22 mouse cellular contexts compared by ENCODE assay signal in the genomic region with DNA sequence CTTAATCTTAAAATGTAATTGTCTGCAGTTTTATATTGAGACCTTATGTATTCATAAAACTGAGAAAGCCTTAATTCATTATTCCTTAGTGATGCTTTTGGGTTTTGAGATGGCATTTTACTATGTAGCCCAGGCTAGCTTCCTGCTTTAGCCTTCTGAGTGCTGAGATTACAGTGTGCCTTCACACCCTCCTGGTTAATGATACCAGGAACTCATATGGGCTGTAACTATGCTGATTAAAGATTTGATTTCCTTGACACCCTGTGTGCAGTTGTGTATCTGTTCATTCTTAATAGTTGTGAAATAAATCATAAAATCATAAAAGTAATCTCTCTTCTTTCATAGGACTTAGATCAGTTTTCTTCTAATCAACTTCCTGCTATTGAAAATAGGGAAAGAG.
DNase-seq lines count a peak whose midpoint lies in the region; ATAC-seq and TF ChIP-seq lines count a peak whose summit lies in the region.
"Had no signal": no experiment of that assay in that cellular context is flagged by ENCODE, and none has a peak within 500 bp of the region (broad histone marks: within the 10 kb centered on the region; RNA-seq: fewer than 3 reads in every experiment).

No protein-coding gene starts in this region.

- H3K9me3 ChIP-seq in liver, embryonic 12.5 days (replicated peaks) = no peaks in the 10 kb centered on the region
- H3K9me3 ChIP-seq in liver, postnatal 0 days (ENCODE audit: low read length) = no peaks in the 10 kb centered on the region
- H3K9me3 ChIP-seq in intestine, embryonic 16.5 days (ENCODE audit: control insufficient read depth, low read length) = no peaks in the 10 kb centered on the region
- H3K9me3 ChIP-seq in liver, embryonic 13.5 days (replicated peaks) = no peaks in the 10 kb centered on the region
- no peaks in the 10 kb centered on the region for H3K9me3 ChIP-seq in midbrain, embryonic 10.5 days (replicated peaks)
- H3K9me3 ChIP-seq: embryonic facial prominence, embryonic 13.5 days; embryonic facial prominence, embryonic 15.5 days; forebrain, embryonic 10.5 days; forebrain, embryonic 12.5 days had no signal

- TF ChIP-seq CTCF in liver, postnatal 0 days (IDR thresholded peaks at IDR 0.05; ENCODE audit: low read depth) = no peak

- H3K9ac ChIP-seq in liver, embryonic 12.5 days = no peak overlapping the region
- no peak overlapping the region for H3K9ac ChIP-seq in liver, postnatal 0 days (replicated peaks)
- no peak overlapping the region for H3K9ac ChIP-seq in intestine, embryonic 16.5 days (ENCODE audit: low read depth, low read length)
- H3K9ac ChIP-seq in liver, embryonic 13.5 days = no peak overlapping the region
- H3K9ac ChIP-seq: embryonic facial prominence, embryonic 13.5 days; embryonic facial prominence, embryonic 15.5 days; forebrain, embryonic 12.5 days had no signal

- TF ChIP-seq EP300 in liver, postnatal 0 days (IDR thresholded peaks at IDR 0.05; ENCODE audit: low read depth) = no peak

- no peak overlapping the region for H3K4me3 ChIP-seq in liver, embryonic 12.5 days
- H3K4me3 ChIP-seq in liver, postnatal 0 days (ENCODE audit: low read depth, low read length) = no peak overlapping the region
- H3K4me3 ChIP-seq in intestine, embryonic 16.5 days (ENCODE audit: low read length) = no peak overlapping the region
- H3K4me3 ChIP-seq in liver, embryonic 13.5 days (replicated peaks) = no peak overlapping the region
- no peak overlapping the region for H3K4me3 ChIP-seq in midbrain, embryonic 10.5 days
- H3K4me3 ChIP-seq: embryonic facial prominence, embryonic 13.5 days; embryonic facial prominence, embryonic 15.5 days; erythroblast, embryonic 14.5 days; forebrain, embryonic 10.5 days; forebrain, embryonic 12.5 days had no signal

- H3K36me3 ChIP-seq in liver, embryonic 12.5 days = peaks cover 26% of the 10 kb centered on the region; the same call in 1 of the 2 replicates
- H3K36me3 ChIP-seq in liver, postnatal 0 days (replicated peaks; ENCODE audit: insufficient read depth, low read length) = peaks cover 36% of the 10 kb centered on the region
- H3K36me3 ChIP-seq in intestine, embryonic 16.5 days (ENCODE audit: control insufficient read depth, insufficient read depth, low read length) = no peaks in the 10 kb centered on the region
- peaks cover 8% of the 10 kb centered on the region; the same call in 1 of the 2 replicates for H3K36me3 ChIP-seq in liver, embryonic 13.5 days
- H3K36me3 ChIP-seq in midbrain, embryonic 10.5 days = peaks cover 37% of the 10 kb centered on the region

- H3K27me3 ChIP-seq in liver, embryonic 12.5 days (replicated peaks) = no peaks in the 10 kb centered on the region
- no peaks in the 10 kb centered on the region for H3K27me3 ChIP-seq in liver, postnatal 0 days (ENCODE audit: insufficient read depth, low read length)
- no peaks in the 10 kb centered on the region for H3K27me3 ChIP-seq in intestine, embryonic 16.5 days (replicated peaks; ENCODE audit: control insufficient read depth, insufficient read depth, low read length)
- no peaks in the 10 kb centered on the region for H3K27me3 ChIP-seq in liver, embryonic 13.5 days
- no peaks in the 10 kb centered on the region for H3K27me3 ChIP-seq in midbrain, embryonic 10.5 days (ENCODE audit: low read depth, poor library complexity, severe bottlenecking)
- H3K27me3 ChIP-seq: embryonic facial prominence, embryonic 13.5 days; embryonic facial prominence, embryonic 15.5 days; forebrain, embryonic 12.5 days had no signal

- no peak overlapping the region for H3K4me2 ChIP-seq in liver, embryonic 12.5 days
- no peak overlapping the region for H3K4me2 ChIP-seq in liver, postnatal 0 days (ENCODE audit: low read depth, low read length)
- H3K4me2 ChIP-seq in intestine, embryonic 16.5 days (ENCODE audit: low read depth, low read length) = no peak overlapping the region
- H3K4me2 ChIP-seq in liver, embryonic 13.5 days = no peak overlapping the region
- H3K4me2 ChIP-seq: embryonic facial prominence, embryonic 13.5 days; embryonic facial prominence, embryonic 15.5 days; forebrain, embryonic 12.5 days had no signal

- DNase-seq in liver, postnatal 0 days = no peak
- no peak for DNase-seq in liver, embryonic 13.5 days
- DNase-seq in thymus, adult 18-20 months = no peak
- no peak for DNase-seq in midbrain, embryonic 10.5 days (ENCODE audit: low spot score)
- DNase-seq: adrenal gland, adult 2 months; adrenal gland, postnatal 10 days; adrenal gland, postnatal 25 days; cerebellum, adult 11 months; cerebellum, adult 18-20 months; cerebellum, adult 8-10 months; cerebellum, adult 9-11 months; cerebellum, postnatal 14 days; cerebellum, postnatal 36 days; embryo, embryonic 11 days had no signal

- peaks cover 22% of the 10 kb centered on the region for H3K4me1 ChIP-seq in liver, embryonic 12.5 days
- peaks cover 3% of the 10 kb centered on the region; the same call in 1 of the 2 replicates for H3K4me1 ChIP-seq in liver, postnatal 0 days (ENCODE audit: insufficient read depth)
- H3K4me1 ChIP-seq in intestine, embryonic 16.5 days (ENCODE audit: control insufficient read depth, insufficient read depth, low read length) = no peaks in the 10 kb centered on the region
- peaks cover 23% of the 10 kb centered on the region for H3K4me1 ChIP-seq in liver, embryonic 13.5 days (replicated peaks)
- H3K4me1 ChIP-seq in midbrain, embryonic 10.5 days = peaks cover 12% of the 10 kb centered on the region
- H3K4me1 ChIP-seq: embryonic facial prominence, embryonic 15.5 days had no signal

- H3K27ac ChIP-seq in liver, embryonic 12.5 days = no peak overlapping the region
- no peak overlapping the region for H3K27ac ChIP-seq in liver, postnatal 0 days (ENCODE audit: low read depth)
- H3K27ac ChIP-seq in intestine, embryonic 16.5 days (ENCODE audit: low read length) = no peak overlapping the region
- no peak overlapping the region for H3K27ac ChIP-seq in liver, embryonic 13.5 days
- no peak overlapping the region for H3K27ac ChIP-seq in midbrain, embryonic 10.5 days (replicated peaks)
- H3K27ac ChIP-seq: embryonic facial prominence, embryonic 13.5 days; embryonic facial prominence, embryonic 15.5 days; forebrain, embryonic 10.5 days; forebrain, embryonic 12.5 days had no signal

- ATAC-seq in liver, embryonic 12.5 days = peak; percentile 51; the same call in 1 of the 2 replicates
- ATAC-seq in liver, postnatal 0 days = no peak
- peak; percentile 74 for ATAC-seq in intestine, embryonic 16.5 days
- peak; percentile 57; the same call in 1 of the 2 replicates for ATAC-seq in liver, embryonic 13.5 days (ENCODE audit: low read depth)
- ATAC-seq: forebrain, embryonic 14.5 days had no signal
